Mouse (Mus musculus): Measurements from ENCODE around the gene Rhbdl1. TPM values are rescaled to one million over a fixed set of nuclear protein-coding genes. Genes with fewer than 3 reads are reported as not detected.

Gene Rhbdl1
- total RNA-seq (2012; rRNA removed), result 1.1 and 2.6 TPM in 2 replicates

GRCm38 (mm10) chr17:25837076-25837410, at the start of gene Rhbdl1:
Gene Rhbdl1, minus strand, starts transcription at chr17:25837295.
- no peak for TF ChIP-seq ZNF384 (IDR thresholded peaks at IDR 0.05; ENCODE audit: low read depth, low read length)
- no peak for TF ChIP-seq MAFK (IDR thresholded peaks at IDR 0.05; ENCODE audit: insufficient read depth, low read depth, low read length)
- no peak for TF ChIP-seq ZC3H11A (IDR thresholded peaks at IDR 0.05; ENCODE audit: borderline replicate concordance, low read depth, low read length)
- TF ChIP-seq CHD2 (IDR thresholded peaks at IDR 0.05; ENCODE audit: low read depth, low read length), result no peak
- TF ChIP-seq HCFC1 (IDR thresholded peaks at IDR 0.05; ENCODE audit: borderline replicate concordance, insufficient read depth, low read length), result no peak
- Histone ChIP-seq H3K9me3 (ENCODE audit: control insufficient read depth, insufficient read depth, low read depth, low read length) (no peaks in the 10 kb centered on the region), H3K36me3 (ENCODE audit: control insufficient read depth, insufficient read depth, low read length, poor library complexity, severe bottlenecking) (peaks cover 51% of the 10 kb centered on the region), H3K27ac (ENCODE audit: insufficient read depth, low read depth, low read length, poor library complexity, severe bottlenecking) (no peak within 1 kb of the TSS), H3K4me3 (ENCODE audit: insufficient read depth in 1 of 2, low read depth in 1 of 2, low read length in 2 of 2, poor library complexity in 1 of 2, severe bottlenecking in 1 of 2) (peak within 1 kb of the TSS; percentile 23 to 41; a peak in 3 of 4 replicates), H3K9ac (ENCODE audit: insufficient read depth, low read depth, low read length, poor library complexity, severe bottlenecking) (peak within 1 kb of the TSS; percentile 20; the same call in 1 of the 2 replicates), H3K4me1 (ENCODE audit: control insufficient read depth in 2 of 2, insufficient read depth in 2 of 2, low read length in 2 of 2, poor library complexity in 1 of 2) (peaks cover 0 to 19% of the 10 kb centered on the region in 2 experiments; a peak in 1 of 4 replicates)
- no peak for DNase-seq (ENCODE audit: low read depth, low spot score)
- in situ Hi-C loops (cut with MboI; ENCODE audit: low sequenced_read_pairs in 2 of 2, unreplicated experiment in 2 of 2), result no loop called here

DNA sequence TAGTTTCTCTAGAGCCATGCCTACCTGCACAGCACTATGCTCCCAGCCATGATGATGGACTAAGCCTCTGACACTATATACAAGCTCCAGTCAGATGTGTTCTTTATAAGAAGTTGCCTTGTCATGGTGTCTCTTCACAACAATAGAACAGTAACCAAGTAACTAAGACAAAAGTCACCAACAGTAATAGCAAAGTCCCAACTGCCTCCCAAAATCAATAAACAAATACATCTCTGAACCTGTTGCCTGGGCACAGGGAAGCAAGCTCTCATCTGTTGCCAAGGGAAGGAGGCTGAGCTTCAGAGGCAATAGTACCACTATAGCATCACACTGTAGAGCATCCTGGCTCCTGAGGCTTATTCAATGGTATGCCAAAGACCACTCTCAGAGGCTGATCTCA, 49.7 kb upstream of the Rhbdl1 start:
- H3K4me1 ChIP-seq (ENCODE audit: control insufficient read depth in 2 of 2, insufficient read depth in 2 of 2, low read length in 2 of 2, poor library complexity in 1 of 2), result peaks cover 4 to 22% of the 10 kb centered on the region in 2 experiments; a peak in 3 of 4 replicates
- in situ Hi-C loops (cut with MboI; ENCODE audit: low sequenced_read_pairs in 2 of 2, unreplicated experiment in 2 of 2), result no loop called here
- H3K9me3 ChIP-seq (ENCODE audit: control insufficient read depth, insufficient read depth, low read depth, low read length), result no peaks in the 10 kb centered on the region
- H3K27ac ChIP-seq (ENCODE audit: insufficient read depth, low read depth, low read length, poor library complexity, severe bottlenecking), result no peak overlapping the region
- no peak overlapping the region for H3K4me3 ChIP-seq (ENCODE audit: insufficient read depth in 1 of 2, low read depth in 1 of 2, low read length in 2 of 2, poor library complexity in 1 of 2, severe bottlenecking in 1 of 2)
- peaks cover 26% of the 10 kb centered on the region for H3K36me3 ChIP-seq (ENCODE audit: control insufficient read depth, insufficient read depth, low read length, poor library complexity, severe bottlenecking)
- DNase-seq (ENCODE audit: low read depth, low spot score), result no peak
- no peak for TF ChIP-seq HCFC1 (IDR thresholded peaks at IDR 0.05; ENCODE audit: borderline replicate concordance, insufficient read depth, low read length)
- no peak for TF ChIP-seq ZC3H11A (IDR thresholded peaks at IDR 0.05; ENCODE audit: borderline replicate concordance, low read depth, low read length)
- TF ChIP-seq ZNF384 (IDR thresholded peaks at IDR 0.05; ENCODE audit: low read depth, low read length), result no peak
- no peak for TF ChIP-seq MAFK (IDR thresholded peaks at IDR 0.05; ENCODE audit: insufficient read depth, low read depth, low read length)
- TF ChIP-seq CHD2 (IDR thresholded peaks at IDR 0.05; ENCODE audit: low read depth, low read length), result no peak
- no peak overlapping the region for H3K9ac ChIP-seq (ENCODE audit: insufficient read depth, low read depth, low read length, poor library complexity, severe bottlenecking)

- H3K4me3 ChIP-seq (ENCODE audit: insufficient read depth in 1 of 2, low read depth in 1 of 2, low read length in 2 of 2, poor library complexity in 1 of 2, severe bottlenecking in 1 of 2), result no peak overlapping the region
- in situ Hi-C loops (cut with MboI; ENCODE audit: low sequenced_read_pairs in 2 of 2, unreplicated experiment in 2 of 2), result no loop called here
- no peak for TF ChIP-seq ZC3H11A (IDR thresholded peaks at IDR 0.05; ENCODE audit: borderline replicate concordance, low read depth, low read length)
- TF ChIP-seq ZNF384 (IDR thresholded peaks at IDR 0.05; ENCODE audit: low read depth, low read length), result no peak
- no peak for TF ChIP-seq HCFC1 (IDR thresholded peaks at IDR 0.05; ENCODE audit: borderline replicate concordance, insufficient read depth, low read length)
- no peak for TF ChIP-seq CHD2 (IDR thresholded peaks at IDR 0.05; ENCODE audit: low read depth, low read length)
- no peak for TF ChIP-seq MAFK (IDR thresholded peaks at IDR 0.05; ENCODE audit: insufficient read depth, low read depth, low read length)
- H3K9ac ChIP-seq (ENCODE audit: insufficient read depth, low read depth, low read length, poor library complexity, severe bottlenecking), result no peak overlapping the region
- no peak overlapping the region; the same call in 1 of the 2 replicates for H3K27ac ChIP-seq (ENCODE audit: insufficient read depth, low read depth, low read length, poor library complexity, severe bottlenecking)
- no peaks in the 10 kb centered on the region for H3K9me3 ChIP-seq (ENCODE audit: control insufficient read depth, insufficient read depth, low read depth, low read length)
- DNase-seq (ENCODE audit: low read depth, low spot score), result no peak
- H3K36me3 ChIP-seq (ENCODE audit: control insufficient read depth, insufficient read depth, low read length, poor library complexity, severe bottlenecking), result peaks cover 30% of the 10 kb centered on the region
- H3K4me1 ChIP-seq (ENCODE audit: control insufficient read depth in 2 of 2, insufficient read depth in 2 of 2, low read length in 2 of 2, poor library complexity in 1 of 2), result peaks cover 8 to 32% of the 10 kb centered on the region in 2 experiments; a peak in 3 of 4 replicates
These were observed 48.5 kb upstream of the Rhbdl1 start for GRCm38 (mm10) chr17:25885636-25886035.

DNA sequence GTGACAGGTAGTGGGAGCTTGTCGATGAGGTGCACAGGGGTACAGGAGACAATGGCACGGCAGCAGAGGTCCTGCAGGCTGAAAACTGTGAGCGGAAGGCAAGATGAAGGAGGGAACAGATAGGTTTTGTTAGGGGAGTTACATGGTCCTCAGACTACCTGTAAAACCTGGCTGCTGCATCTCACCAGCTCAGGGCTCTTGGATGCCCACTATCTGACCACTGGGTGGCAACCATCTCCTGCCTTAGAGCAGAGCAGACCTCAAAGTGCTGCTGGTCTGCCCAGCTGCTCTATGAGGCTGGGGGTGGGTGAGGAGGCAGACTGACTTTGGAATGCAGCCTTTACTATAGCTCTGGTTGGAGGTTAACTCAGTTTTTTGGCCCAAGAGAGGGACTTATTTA, 46.7 kb upstream of the Rhbdl1 start:
- H3K4me3 ChIP-seq (ENCODE audit: insufficient read depth in 1 of 2, low read depth in 1 of 2, low read length in 2 of 2, poor library complexity in 1 of 2, severe bottlenecking in 1 of 2), result no peak overlapping the region
- in situ Hi-C loops (cut with MboI; ENCODE audit: low sequenced_read_pairs in 2 of 2, unreplicated experiment in 2 of 2), result no loop called here
- H3K9me3 ChIP-seq (ENCODE audit: control insufficient read depth, insufficient read depth, low read depth, low read length), result no peaks in the 10 kb centered on the region
- no peak overlapping the region for H3K27ac ChIP-seq (ENCODE audit: insufficient read depth, low read depth, low read length, poor library complexity, severe bottlenecking)
- peaks cover 8 to 44% of the 10 kb centered on the region in 2 experiments; a peak in 3 of 4 replicates for H3K4me1 ChIP-seq (ENCODE audit: control insufficient read depth in 2 of 2, insufficient read depth in 2 of 2, low read length in 2 of 2, poor library complexity in 1 of 2)
- DNase-seq (ENCODE audit: low read depth, low spot score), result no peak
- TF ChIP-seq CHD2 (IDR thresholded peaks at IDR 0.05; ENCODE audit: low read depth, low read length) (no peak), HCFC1 (IDR thresholded peaks at IDR 0.05; ENCODE audit: borderline replicate concordance, insufficient read depth, low read length) (no peak), ZNF384 (IDR thresholded peaks at IDR 0.05; ENCODE audit: low read depth, low read length) (no peak)
- peaks cover 26% of the 10 kb centered on the region for H3K36me3 ChIP-seq (ENCODE audit: control insufficient read depth, insufficient read depth, low read length, poor library complexity, severe bottlenecking)
- H3K9ac ChIP-seq (ENCODE audit: insufficient read depth, low read depth, low read length, poor library complexity, severe bottlenecking), result no peak overlapping the region

GRCm38 (mm10) chr17:25883268-25883667, 46.2 kb upstream of the Rhbdl1 start:
- no peak overlapping the region for H3K27ac ChIP-seq (ENCODE audit: insufficient read depth, low read depth, low read length, poor library complexity, severe bottlenecking)
- DNase-seq (ENCODE audit: low read depth, low spot score), result no peak
- no peaks in the 10 kb centered on the region for H3K9me3 ChIP-seq (ENCODE audit: control insufficient read depth, insufficient read depth, low read depth, low read length)
- in situ Hi-C loops (cut with MboI; ENCODE audit: low sequenced_read_pairs in 2 of 2, unreplicated experiment in 2 of 2), result no loop called here
- H3K9ac ChIP-seq (ENCODE audit: insufficient read depth, low read depth, low read length, poor library complexity, severe bottlenecking), result no peak overlapping the region
- H3K4me3 ChIP-seq (ENCODE audit: insufficient read depth in 1 of 2, low read depth in 1 of 2, low read length in 2 of 2, poor library complexity in 1 of 2, severe bottlenecking in 1 of 2), result no peak overlapping the region
- TF ChIP-seq ZNF384 (IDR thresholded peaks at IDR 0.05; ENCODE audit: low read depth, low read length) (no peak), ZC3H11A (IDR thresholded peaks at IDR 0.05; ENCODE audit: borderline replicate concordance, low read depth, low read length) (no peak), MAFK (IDR thresholded peaks at IDR 0.05; ENCODE audit: insufficient read depth, low read depth, low read length) (no peak)
- peaks cover 31% of the 10 kb centered on the region for H3K36me3 ChIP-seq (ENCODE audit: control insufficient read depth, insufficient read depth, low read length, poor library complexity, severe bottlenecking)
- peaks cover 8 to 47% of the 10 kb centered on the region in 2 experiments; a peak in 3 of 4 replicates for H3K4me1 ChIP-seq (ENCODE audit: control insufficient read depth in 2 of 2, insufficient read depth in 2 of 2, low read length in 2 of 2, poor library complexity in 1 of 2)

All from ES-E14 (cell line).